Mouse (Mus musculus) thymus, adult 2 months (tissue): ENCODE results near the gene Esrrb.

Experiments used
- CTCF ChIP-seq: fragments of 200-500 bp; IDR thresholded peaks from 2 replicates; pipeline ENCODE4 v1.5.1; 2012; ENCODE audit warnings: mild to moderate bottlenecking, control low read depth, low read length, moderate library complexity, borderline replicate concordance; ENCODE audit not compliant: control insufficient read depth, poor library complexity, insufficient read depth; ENCODE audit errors: extremely low read depth
- POLR2A ChIP-seq: fragments of 200-500 bp; IDR thresholded peaks from 2 replicates; pipeline ENCODE4 v1.6.1; 2012; ENCODE audit warnings: mild to moderate bottlenecking, low read length, control low read depth, moderate library complexity; ENCODE audit not compliant: control insufficient read depth, poor library complexity, insufficient read depth; ENCODE audit errors: extremely low read depth

DNA sequence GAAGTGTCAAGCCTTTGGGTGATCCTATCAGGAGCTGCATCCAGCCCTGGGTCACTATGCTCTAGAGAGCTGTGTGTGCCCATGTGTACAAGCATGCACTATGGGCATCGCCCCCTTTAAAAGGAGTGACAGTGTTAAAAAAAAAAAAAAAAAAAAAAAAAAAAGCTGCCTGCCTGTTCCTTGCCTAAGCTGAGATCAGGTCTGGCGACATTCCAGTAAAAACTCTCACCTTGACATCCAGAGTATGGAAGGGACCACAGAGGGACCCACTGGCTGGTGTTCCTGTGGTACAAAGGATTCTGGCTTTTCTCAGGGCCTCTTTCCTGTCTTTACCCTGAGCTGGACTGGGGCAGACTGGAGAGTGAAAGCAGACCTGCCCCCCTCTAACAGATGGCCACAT lies 66.7 kb downstream of the Esrrb start:
- TF ChIP-seq CTCF (no peak), POLR2A (no peak)
